Mouse (Mus musculus) heart, embryonic 14.5 days (tissue): ENCODE measurements around the gene Fam118b. TPM values are rescaled to one million over a fixed set of nuclear protein-coding genes. Genes with fewer than 3 reads are reported as not detected.

Experiments used
- ATAC-seq: fragments of 200-750 bp; cut with Nextera tagmentation; 2 replicates; pipeline ENCODE4 v1.8.0; 2017; ENCODE audit warnings: low read depth, moderate TSS enrichment; ENCODE audit not compliant: insufficient number of reproducible peaks, insufficient read depth, low FRiP score
- H3K27ac ChIP-seq, 2 experiments: fragments of 200-500 bp in 1 of 2; fragments of 300-500 bp in 1 of 2; sonication (generic) in 1 of 2; replicated peaks in 1 of 2; 2 replicates each; pipeline ENCODE4 v1.5.1; 2012 to 2014; ENCODE audit warnings: low read depth in 2 of 2, low read length in 2 of 2, control low read depth in 1 of 2, mild to moderate bottlenecking in 1 of 2, mixed read lengths in 1 of 2; ENCODE audit not compliant: control insufficient read depth in 1 of 2, insufficient read depth in 1 of 2
- H3K27me3 ChIP-seq: fragments of 300-500 bp; sonication (generic); 2 replicates; pipeline ENCODE4 v1.6.1; 2014; ENCODE audit warnings: mild to moderate bottlenecking, low read length, control low read depth; ENCODE audit not compliant: control insufficient read depth, insufficient read depth
- H3K36me3 ChIP-seq: fragments of 300-500 bp; sonication (generic); 2 replicates; pipeline ENCODE4 v1.6.1; 2014; ENCODE audit warnings: mild to moderate bottlenecking, control low read depth, low read length, mixed read lengths; ENCODE audit not compliant: control insufficient read depth, insufficient read depth
- H3K4me1 ChIP-seq, 2 experiments: fragments of 200-500 bp in 1 of 2; fragments of 300-500 bp in 1 of 2; sonication (generic) in 1 of 2; 2 replicates each; pipeline ENCODE4 v1.6.1; 2012 to 2014; ENCODE audit warnings: low read length in 2 of 2, control low read depth in 1 of 2, mixed read lengths in 1 of 2; ENCODE audit not compliant: control insufficient read depth in 2 of 2, insufficient read depth in 2 of 2
- H3K4me2 ChIP-seq: fragments of 300-500 bp; sonication (generic); 2 replicates; pipeline ENCODE4 v1.6.1; 2014; ENCODE audit warnings: mild to moderate bottlenecking, low read length
- H3K4me3 ChIP-seq, 2 experiments: fragments of 200-500 bp in 1 of 2; fragments of 300-500 bp in 1 of 2; sonication (generic) in 1 of 2; 2 replicates each; pipeline ENCODE4 v1.5.1; 2012 to 2014; ENCODE audit warnings: low read length in 2 of 2, mild to moderate bottlenecking in 2 of 2, control low read depth in 1 of 2, low read depth in 1 of 2, moderate library complexity in 1 of 2; ENCODE audit not compliant: control insufficient read depth in 1 of 2, insufficient read depth in 1 of 2
- H3K9ac ChIP-seq: fragments of 300-500 bp; sonication (generic); 2 replicates; pipeline ENCODE4 v1.6.1; 2014; ENCODE audit warnings: mild to moderate bottlenecking, low read length
- H3K9me3 ChIP-seq: fragments of 300-500 bp; sonication (generic); 2 replicates; pipeline ENCODE4 v1.6.1; 2016; ENCODE audit warnings: low read length, control low read depth; ENCODE audit not compliant: control insufficient read depth
- WGBS: fragments of 180-500 bp; shearing (Covaris S2); extraction: QIAGEN DNeasy Blood & Tissue Kit; methylation state at CpG from one replicate; pipeline ENCODE4 v1.1.7; 2014; 5-methylcytosine and 5-hydroxymethylcytosine counted together
- polyA plus RNA-seq: library from polyadenylated mRNA; unstranded; fragments of >200 nt; fragmentation: Nextera tagmentation; extraction: Ambion mirVana; gene quantifications from 2 replicates; pipeline ENCODE4 v1.2.1, GENCODE M21; 2014

Fam118b gene
- polyA plus RNA-seq, 1 experiment from 2014 or later: 28.3 TPM

GRCm38 (mm10) chr9:35263431-35263830 lies 4.2 kb downstream of the Fam118b start:
- H3K36me3 ChIP-seq: 0 out of 2 replicates have a peak, but pooled peaks cover 5% of the 10 kb centered on the region
- ATAC-seq: no peak
- no peak overlapping the region for H3K4me3 ChIP-seq
- peaks cover 5 to 12% of the 10 kb centered on the region in 2 experiments for H3K4me1 ChIP-seq
- H3K9me3 ChIP-seq: no peaks in the 10 kb centered on the region
- H3K27me3 ChIP-seq: no peaks in the 10 kb centered on the region
- H3K9ac ChIP-seq: no peak overlapping the region
- no peak overlapping the region for H3K4me2 ChIP-seq
- H3K27ac ChIP-seq: no peak overlapping the region
- WGBS: 76% methylated on average over 2 of the region's 2 CpGs

- Histone ChIP-seq H3K4me2 (no peak overlapping the region), H3K27me3 (no peaks in the 10 kb centered on the region), H3K9me3 (no peaks in the 10 kb centered on the region), H3K36me3 (0 out of 2 replicates have a peak, but pooled peaks cover 5% of the 10 kb centered on the region), H3K9ac (no peak overlapping the region), H3K4me1 (peaks cover 2 to 8% of the 10 kb centered on the region in 2 experiments; a peak in 3 of 4 replicates), H3K27ac (no peak overlapping the region), H3K4me3 (no peak overlapping the region)
- no peak for ATAC-seq
- WGBS: 64% methylated on average over 4 of the region's 4 CpGs
Measured at GRCm38 (mm10) chr9:35262418-35262817, 5.2 kb downstream of the Fam118b start.

- H3K27me3 ChIP-seq: no peaks in the 10 kb centered on the region
- H3K36me3 ChIP-seq: 0 out of 2 replicates have a peak, but pooled peaks cover 2% of the 10 kb centered on the region
- H3K4me2 ChIP-seq: no peak overlapping the region
- WGBS: 53% methylated on average over 7 of the region's 7 CpGs
- no peak overlapping the region for H3K9ac ChIP-seq
- no peak for ATAC-seq
- no peaks in the 10 kb centered on the region; a peak in 1 of 4 replicates for H3K4me1 ChIP-seq
- no peak overlapping the region for H3K27ac ChIP-seq
- H3K4me3 ChIP-seq: no peak overlapping the region
- H3K9me3 ChIP-seq: no peaks in the 10 kb centered on the region
Measured at GRCm38 (mm10) chr9:35257365-35257764, 10.2 kb downstream of the Fam118b start.

- Histone ChIP-seq H3K9me3 (no peaks in the 10 kb centered on the region), H3K4me1 (peaks cover 0 to 8% of the 10 kb centered on the region in 2 experiments; a peak in 1 of 4 replicates), H3K27me3 (no peaks in the 10 kb centered on the region), H3K4me3 (no peak overlapping the region), H3K36me3 (no peaks in the 10 kb centered on the region), H3K4me2 (no peak overlapping the region), H3K9ac (no peak overlapping the region), H3K27ac (no peak overlapping the region)
- ATAC-seq: no peak
Measured at GRCm38 (mm10) chr9:35249476-35249875, 18.1 kb downstream of the Fam118b start.

DNA sequence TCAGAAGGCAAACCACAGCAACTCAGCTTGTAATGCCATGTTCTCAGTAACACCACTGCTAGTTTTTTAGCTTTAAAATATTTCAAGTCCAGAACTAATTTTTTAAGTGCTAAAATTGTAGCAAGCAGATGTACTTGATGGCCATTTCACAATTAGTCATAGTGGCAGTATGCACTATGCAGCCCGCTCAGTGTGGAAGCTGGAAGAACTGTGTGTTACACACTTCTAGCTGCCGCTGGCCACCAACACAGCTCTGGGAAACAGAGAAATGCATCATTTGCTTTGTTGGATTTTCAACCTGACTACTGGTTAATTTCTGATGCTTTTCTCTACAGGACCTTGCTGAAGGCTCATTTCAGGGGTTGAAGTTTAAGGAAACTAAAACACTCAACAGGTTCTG lies 20.2 kb downstream of the Fam118b start:
- H3K4me1 ChIP-seq: peaks cover 0 to 8% of the 10 kb centered on the region in 2 experiments; a peak in 1 of 4 replicates
- H3K4me2 ChIP-seq: no peak overlapping the region
- no peak overlapping the region for H3K9ac ChIP-seq
- H3K36me3 ChIP-seq: no peaks in the 10 kb centered on the region
- no peak for ATAC-seq
- H3K27me3 ChIP-seq: no peaks in the 10 kb centered on the region
- H3K9me3 ChIP-seq: no peaks in the 10 kb centered on the region
- no peak overlapping the region for H3K4me3 ChIP-seq
- no peak overlapping the region for H3K27ac ChIP-seq
- WGBS: 95% methylated on average over 2 of the region's 2 CpGs

DNA sequence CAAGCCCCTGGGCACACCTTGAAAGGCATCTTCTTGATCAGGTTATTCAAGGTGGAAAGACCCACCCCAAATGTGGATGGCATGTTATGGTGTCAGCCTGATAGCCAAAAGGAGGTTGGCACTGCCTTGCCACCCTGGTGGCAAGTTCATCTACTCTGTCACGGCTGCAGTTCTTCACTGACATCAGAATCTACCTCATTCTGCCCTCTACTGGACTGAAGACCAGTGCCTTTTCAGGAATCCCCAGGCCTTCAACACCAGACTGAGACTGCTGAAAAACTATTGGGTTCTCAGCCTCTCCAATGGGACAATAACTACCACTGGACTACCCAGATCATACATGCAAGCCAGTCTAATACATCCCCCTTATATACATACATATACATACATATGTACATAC lies 27.9 kb downstream of the Fam118b start:
- no peak for ATAC-seq
- 58% methylated on average over 1 of the region's 1 CpGs for WGBS

GRCm38 (mm10) chr9:35238915-35239571 lies 28.6 kb downstream of the Fam118b start:
- Histone ChIP-seq H3K9ac (no peak overlapping the region), H3K9me3 (no peaks in the 10 kb centered on the region), H3K4me3 (no peak overlapping the region), H3K27me3 (no peaks in the 10 kb centered on the region), H3K36me3 (peaks cover 12% of the 10 kb centered on the region; the same call in 1 of the 2 replicates), H3K4me2 (no peak overlapping the region), H3K27ac (peak overlapping the region in 1 of 2 experiments; percentile 1; a peak in 2 of 4 replicates), H3K4me1 (peaks cover 0 to 2% of the 10 kb centered on the region in 2 experiments; a peak in 1 of 4 replicates)
- WGBS: 38% methylated on average over 6 of the region's 6 CpGs
- ATAC-seq: peak; percentile 77

More for the DNA sequence above, 27.9 kb downstream of the Fam118b start:
- Histone ChIP-seq H3K4me1 (peaks cover 0 to 2% of the 10 kb centered on the region in 2 experiments; a peak in 1 of 4 replicates), H3K27ac (peak overlapping the region in 1 of 2 experiments; percentile 1; a peak in 2 of 4 replicates), H3K9ac (no peak overlapping the region), H3K36me3 (peaks cover 5% of the 10 kb centered on the region; the same call in 1 of the 2 replicates), H3K4me2 (no peak overlapping the region), H3K9me3 (no peaks in the 10 kb centered on the region), H3K27me3 (no peaks in the 10 kb centered on the region), H3K4me3 (no peak overlapping the region)
